Mouse (Mus musculus) cerebellum, adult (tissue): ENCODE measurements around the gene Cltc.

ENCODE experiments used
- ATAC-seq: cut with Nextera tagmentation; 2 replicates; pipeline ENCODE4 v1.9.2; 2017; ENCODE audit warnings: mild to moderate bottlenecking, moderate library complexity, mixed read lengths; ENCODE audit not compliant: insufficient number of reproducible peaks, low FRiP score, low TSS enrichment

Cltc gene

DNA sequence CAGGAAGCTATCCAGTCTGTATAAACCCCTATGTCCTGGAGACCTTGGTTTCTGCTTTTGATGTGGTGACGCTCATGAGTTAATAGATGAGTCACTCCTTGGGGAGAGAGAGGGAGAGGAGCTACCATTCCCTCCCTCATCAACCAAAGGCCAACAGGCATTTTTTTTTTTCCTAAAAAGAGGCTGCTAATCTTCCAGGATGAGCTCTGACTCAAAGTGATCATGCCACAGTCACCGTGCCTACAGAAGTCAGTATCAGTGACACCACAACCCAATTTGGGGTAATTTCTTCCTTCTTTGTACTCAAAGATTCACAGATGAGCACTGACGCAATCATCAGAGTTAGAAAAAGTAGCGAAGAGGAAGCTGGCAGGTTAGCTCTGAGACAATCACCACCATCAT lies 104.8 kb downstream of the Cltc start:
- no peak for ATAC-seq

GRCm38 (mm10) chr11:86650676-86651075 lies 106.7 kb downstream of the Cltc start:
- no peak for ATAC-seq

GRCm38 (mm10) chr11:86649542-86649941 lies 107.8 kb downstream of the Cltc start:
- no peak for ATAC-seq

GRCm38 (mm10) chr11:86647706-86648447 lies 109.5 kb downstream of the Cltc start:
- ATAC-seq: no peak

- no peak for ATAC-seq
Observed at GRCm38 (mm10) chr11:86646885-86647459, 110.4 kb downstream of the Cltc start.

- ATAC-seq: no peak
Observed at GRCm38 (mm10) chr11:86646136-86646834, 111.1 kb downstream of the Cltc start.

DNA sequence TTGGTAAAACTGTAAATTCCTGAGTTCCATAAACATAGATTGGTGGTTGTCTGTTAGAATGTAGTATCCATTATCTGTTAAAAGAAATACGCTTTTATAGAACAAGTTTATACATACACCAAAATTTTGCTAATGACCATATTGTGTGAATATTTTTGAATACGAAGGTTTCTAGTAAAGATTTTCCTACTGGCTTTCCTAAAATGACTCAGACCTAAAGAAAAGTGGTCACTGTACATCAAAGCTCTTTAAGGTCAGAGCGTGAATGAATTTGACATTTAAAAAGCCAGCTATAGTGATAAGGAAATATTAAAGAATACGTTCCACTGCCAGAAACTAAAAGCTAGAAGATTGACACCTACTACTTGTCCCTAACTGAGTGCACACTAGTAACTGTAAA lies 112.8 kb downstream of the Cltc start:
- ATAC-seq: no peak
